Mouse (Mus musculus) CH12.LX (cell line): ENCODE data around the gene Ctla4. TPM values are rescaled to one million over a fixed set of nuclear protein-coding genes. Genes with fewer than 3 reads are reported as not detected.

Source experiments
- DNase-seq: peaks from one replicate; pipeline ENCODE4 v3.0.0-alpha.2; 2013; ENCODE audit errors: extremely low read depth
- H3K27ac ChIP-seq: 2 replicates; pipeline ENCODE4 v1.5.1; 2012; ENCODE audit warnings: low read depth, mild to moderate bottlenecking, control low read depth, moderate library complexity; ENCODE audit not compliant: insufficient read depth
- H3K27me3 ChIP-seq: replicated peaks from 2 replicates; pipeline ENCODE3; 2012; ENCODE audit warnings: inconsistent platforms
- H3K36me3 ChIP-seq, 2 experiments: replicated peaks in 1 of 2; 2 replicates each; pipeline versions ENCODE3 to v1.6.1; 2012; ENCODE audit warnings: inconsistent platforms in 1 of 2, low read length in 1 of 2, mild to moderate bottlenecking in 1 of 2, mixed read lengths in 1 of 2, moderate library complexity in 1 of 2; ENCODE audit not compliant: control insufficient read depth in 1 of 2, insufficient read depth in 1 of 2
- H3K4me1 ChIP-seq, 2 experiments: 2 replicates each; pipeline ENCODE4 v1.6.1; 2012; ENCODE audit warnings: inconsistent platforms in 1 of 2, moderate library complexity in 1 of 2; ENCODE audit not compliant: insufficient read depth in 2 of 2, control insufficient read depth in 1 of 2
- H3K4me2 ChIP-seq: 2 replicates; pipeline ENCODE4 v1.6.1; 2012; ENCODE audit warnings: low read depth, mild to moderate bottlenecking, control low read depth; ENCODE audit not compliant: poor library complexity, insufficient read depth, severe bottlenecking
- H3K4me3 ChIP-seq, 3 experiments: fragments of 150-350 bp in 1 of 3; sonication (generic) in 1 of 3; replicated peaks in 1 of 3; 2 replicates each; pipeline versions ENCODE3 to v1.5.1; 2011 to 2012; ENCODE audit warnings: low read depth in 2 of 3, low read length in 2 of 3, mild to moderate bottlenecking in 2 of 3, moderate library complexity in 2 of 3, control low read depth in 1 of 3, improper control_type of control experiment in 1 of 3, inconsistent platforms in 1 of 3, mixed read lengths in 1 of 3; ENCODE audit not compliant: poor library complexity in 1 of 3
- H3K79me2 ChIP-seq: replicated peaks from 2 replicates; pipeline ENCODE4 v1.6.1; 2012; ENCODE audit warnings: mild to moderate bottlenecking, moderate library complexity; ENCODE audit not compliant: control insufficient read depth, poor library complexity, insufficient read depth, severe bottlenecking; ENCODE audit errors: extremely low read depth
- H3K9ac ChIP-seq: 2 replicates; pipeline ENCODE4 v1.6.1; 2012; ENCODE audit warnings: low read depth, mild to moderate bottlenecking, control low read depth, moderate library complexity; ENCODE audit not compliant: insufficient read depth
- H3K9me3 ChIP-seq: replicated peaks from 2 replicates; pipeline ENCODE3; 2012; ENCODE audit warnings: low read length, inconsistent platforms, mixed read lengths
- CHD2 ChIP-seq: IDR thresholded peaks from 2 replicates; pipeline ENCODE4 v1.6.1; 2011; ENCODE audit warnings: low read length, improper control_type of control experiment
- ELF1 ChIP-seq: IDR thresholded peaks from 2 replicates; pipeline ENCODE4 v1.6.1; 2014; ENCODE audit warnings: low read depth, mild to moderate bottlenecking, inconsistent platforms, low read length, improper control_type of control experiment
- EP300 ChIP-seq: IDR thresholded peaks from 2 replicates; pipeline ENCODE4 v1.6.1; 2011; ENCODE audit warnings: low read length, improper control_type of control experiment
- ETS1 ChIP-seq: conservative IDR thresholded peaks from 2 replicates; pipeline ENCODE4 v1.6.1; 2012; ENCODE audit warnings: low read depth, mild to moderate bottlenecking, inconsistent platforms, low read length, improper control_type of control experiment, moderate library complexity
- GABPA ChIP-seq: IDR thresholded peaks from 2 replicates; pipeline ENCODE4 v1.6.1; 2012; ENCODE audit warnings: low read depth, low read length, improper control_type of control experiment, inconsistent platforms; ENCODE audit not compliant: insufficient replicate concordance
- HCFC1 ChIP-seq: IDR thresholded peaks from 2 replicates; pipeline ENCODE4 v1.6.1; 2012; ENCODE audit warnings: low read depth, mild to moderate bottlenecking, inconsistent platforms, low read length, improper control_type of control experiment
- MAFK ChIP-seq: IDR thresholded peaks from 2 replicates; pipeline ENCODE4 v1.6.1; 2011; ENCODE audit warnings: low read length, improper control_type of control experiment; ENCODE audit not compliant: insufficient replicate concordance
- MAZ ChIP-seq: IDR thresholded peaks from 2 replicates; pipeline ENCODE4 v1.6.1; 2012; ENCODE audit warnings: low read depth, mild to moderate bottlenecking, inconsistent platforms, low read length, improper control_type of control experiment, moderate library complexity
- NELFE ChIP-seq: IDR thresholded peaks from 2 replicates; pipeline ENCODE4 v1.6.1; 2011; ENCODE audit warnings: low read depth, low read length, improper control_type of control experiment
- NRF1 ChIP-seq: IDR thresholded peaks from 2 replicates; pipeline ENCODE4 v1.6.1; 2014; ENCODE audit warnings: low read depth, mild to moderate bottlenecking, inconsistent platforms, low read length, improper control_type of control experiment, moderate library complexity
- PAX5 ChIP-seq: IDR thresholded peaks from 2 replicates; pipeline ENCODE4 v1.6.1; 2012; ENCODE audit warnings: low read length, inconsistent platforms, mixed read lengths
- POLR2A ChIP-seq: IDR thresholded peaks from 2 replicates; pipeline ENCODE4 v1.6.1; 2011; ENCODE audit warnings: low read depth, mild to moderate bottlenecking, improper control_type of control experiment, low read length
- POLR2AphosphoS2 ChIP-seq: IDR thresholded peaks from 2 replicates; pipeline ENCODE4 v1.6.1; 2011; ENCODE audit warnings: low read depth, low read length, improper control_type of control experiment
- SIN3A ChIP-seq: IDR thresholded peaks from 2 replicates; pipeline ENCODE4 v1.6.1; 2012; ENCODE audit warnings: low read length, improper control_type of control experiment, inconsistent platforms
- TBP ChIP-seq: conservative IDR thresholded peaks from 2 replicates; pipeline ENCODE4 v1.6.1; 2011; ENCODE audit warnings: low read depth, low read length, improper control_type of control experiment
- UBTF ChIP-seq: IDR thresholded peaks from 2 replicates; pipeline ENCODE4 v1.6.1; 2012; ENCODE audit warnings: low read depth, mild to moderate bottlenecking, inconsistent platforms, low read length, improper control_type of control experiment, moderate library complexity
- USF1 ChIP-seq: IDR thresholded peaks from 2 replicates; pipeline ENCODE4 v1.6.1; 2014; ENCODE audit warnings: low read depth, mild to moderate bottlenecking, inconsistent platforms, low read length, improper control_type of control experiment
- USF2 ChIP-seq: conservative IDR thresholded peaks from 2 replicates; pipeline ENCODE4 v1.6.1; 2011; ENCODE audit warnings: low read depth, low read length, improper control_type of control experiment
- ZC3H11A ChIP-seq: IDR thresholded peaks from 2 replicates; pipeline ENCODE4 v1.6.1; 2012; ENCODE audit warnings: low read depth, mild to moderate bottlenecking, inconsistent platforms, low read length, improper control_type of control experiment
- ZKSCAN1 ChIP-seq: IDR thresholded peaks from 2 replicates; pipeline ENCODE4 v1.6.1; 2012; ENCODE audit warnings: low read depth, inconsistent platforms, low read length, improper control_type of control experiment, borderline replicate concordance
- dilution Hi-C: fragments of 300-500 bp; cut with MboI; formaldehyde crosslinking; loops from 2 replicates; pipeline ENCODE4 v1.14.3; 2020; ENCODE audit warnings: low sequenced_read_pairs; ENCODE audit not compliant: extremely low pct_unique_long_range_greater_than_20kb, extremely low pct_ligation_motif_present
- in situ Hi-C: fragments of 300-500 bp; cut with MboI; formaldehyde crosslinking; loops from 3 replicates; pipeline ENCODE4 v1.14.3; 2019; ENCODE audit warnings: low sequenced_read_pairs, low pct_ligation_motif_present, low pct_unique_long_range_greater_than_20kb, mixed read lengths
- polyA plus RNA-seq: library from polyadenylated mRNA; unstranded; fragments of >175 nt; gene quantifications from 2 replicates; pipeline ENCODE4 v1.2.1, GENCODE M21; 2012; ENCODE audit warnings: low read depth; ENCODE audit not compliant: insufficient read length
- total RNA-seq, 2 experiments: library from RNA; depleted of rRNA; stranded (reverse); fragments of 300-350 nt in 1 of 2; fragments of >200 nt in 1 of 2; gene quantifications; 2 replicates each; pipeline ENCODE4 v1.2.3; 2012 to 2014

The Ctla4 gene
- total and polyA plus RNA-seq, 3 experiments, result 11.6 to 54.7 (median 53.7) TPM

- TF ChIP-seq MAFK (peak; percentile 99), PAX5 (no peak), EP300 (peak; percentile 95), ZKSCAN1 (no peak), NELFE (no peak), CHD2 (no peak; the same call in 1 of the 2 replicates), POLR2A (no peak), NRF1 (no peak), ELF1 (no peak), GABPA (no peak), USF1 (no peak), HCFC1 (peak; percentile 15; the same call in 1 of the 2 replicates), POLR2AphosphoS2 (no peak), ZC3H11A (no peak), USF2 (no peak), SIN3A (0 out of 2 replicates have a peak, but pooled peaks have one; percentile 38), TBP (no peak)
Measured at GRCm38 (mm10) chr1:60941056-60942048, 54.6 kb downstream of the Ctla4 start (continued).

- Histone ChIP-seq H3K4me2 (no peak overlapping the region), H3K79me2 (no peaks in the 10 kb centered on the region), H3K9me3 (no peaks in the 10 kb centered on the region), H3K4me1 (peaks cover 26 to 69% of the 10 kb centered on the region in 2 experiments), H3K36me3 (no peaks in the 10 kb centered on the region), H3K27me3 (no peaks in the 10 kb centered on the region), H3K27ac (no peak overlapping the region), H3K4me3 (no peak overlapping the region), H3K9ac (no peak overlapping the region)
- in situ Hi-C loops (loop anchor here (5.0 kb wide), 1 partner anchor 76 kb away; no protein-coding TSS in a partner anchor), dilution Hi-C loops (no loop called here)
- no peak for TF ChIP-seq MAZ
- no peak for TF ChIP-seq MAFK
- no peak for TF ChIP-seq NRF1
- TF ChIP-seq ELF1, result no peak
- no peak for TF ChIP-seq UBTF
- no peak for TF ChIP-seq ETS1
- no peak for TF ChIP-seq TBP
- TF ChIP-seq HCFC1, result no peak
- TF ChIP-seq GABPA, result no peak
- no peak for DNase-seq
Measured at GRCm38 (mm10) chr1:60942921-60943320, 56.1 kb downstream of the Ctla4 start.
